Mouse (Mus musculus) limb, embryonic 10.5 days (tissue): ENCODE data around the gene Fam49a. TPM values are rescaled to one million over a fixed set of nuclear protein-coding genes. Genes with fewer than 3 reads are reported as not detected.
A peak's percentile ranks its signal among the peaks of the same experiment; 100 is the strongest.

Source experiments
- DNase-seq: peaks from one replicate; pipeline ENCODE4 v3.0.0-alpha.2; 2017; ENCODE audit warnings: low spot score
- H3K27ac ChIP-seq: fragments of 300-500 bp; sonication (generic); 2 replicates; pipeline ENCODE4 v1.5.1; 2016; ENCODE audit warnings: mild to moderate bottlenecking
- H3K27me3 ChIP-seq: fragments of 300-500 bp; sonication (generic); 2 replicates; pipeline ENCODE4 v1.6.1; 2016; ENCODE audit warnings: low read depth, mild to moderate bottlenecking; ENCODE audit not compliant: poor library complexity, severe bottlenecking
- H3K36me3 ChIP-seq: fragments of 300-500 bp; sonication (generic); 2 replicates; pipeline ENCODE4 v1.6.1; 2016; ENCODE audit warnings: mild to moderate bottlenecking, moderate library complexity
- H3K4me1 ChIP-seq: fragments of 300-500 bp; sonication (generic); 2 replicates; pipeline ENCODE4 v1.6.1; 2016
- H3K4me3 ChIP-seq: fragments of 300-500 bp; sonication (generic); 2 replicates; pipeline ENCODE4 v1.5.1; 2016; ENCODE audit warnings: mild to moderate bottlenecking, moderate library complexity
- H3K9me3 ChIP-seq: fragments of 300-500 bp; sonication (generic); replicated peaks from 2 replicates; pipeline ENCODE4 v1.6.1; 2016; ENCODE audit warnings: mild to moderate bottlenecking
- WGBS: fragments of 180-500 bp; shearing (Covaris S2); methylation state at CpG from one replicate; pipeline ENCODE4 v1.1.7; 2016; 5-methylcytosine and 5-hydroxymethylcytosine counted together
- polyA plus RNA-seq: library from polyadenylated mRNA; unstranded; fragments of >200 nt; fragmentation: Nextera tagmentation; extraction: Ambion mirVana; gene quantifications from 2 replicates; pipeline ENCODE4 v1.2.1, GENCODE M21; 2016

Fam49a gene
- 4.9 and 6.5 TPM in 2 replicates for polyA plus RNA-seq

DNA sequence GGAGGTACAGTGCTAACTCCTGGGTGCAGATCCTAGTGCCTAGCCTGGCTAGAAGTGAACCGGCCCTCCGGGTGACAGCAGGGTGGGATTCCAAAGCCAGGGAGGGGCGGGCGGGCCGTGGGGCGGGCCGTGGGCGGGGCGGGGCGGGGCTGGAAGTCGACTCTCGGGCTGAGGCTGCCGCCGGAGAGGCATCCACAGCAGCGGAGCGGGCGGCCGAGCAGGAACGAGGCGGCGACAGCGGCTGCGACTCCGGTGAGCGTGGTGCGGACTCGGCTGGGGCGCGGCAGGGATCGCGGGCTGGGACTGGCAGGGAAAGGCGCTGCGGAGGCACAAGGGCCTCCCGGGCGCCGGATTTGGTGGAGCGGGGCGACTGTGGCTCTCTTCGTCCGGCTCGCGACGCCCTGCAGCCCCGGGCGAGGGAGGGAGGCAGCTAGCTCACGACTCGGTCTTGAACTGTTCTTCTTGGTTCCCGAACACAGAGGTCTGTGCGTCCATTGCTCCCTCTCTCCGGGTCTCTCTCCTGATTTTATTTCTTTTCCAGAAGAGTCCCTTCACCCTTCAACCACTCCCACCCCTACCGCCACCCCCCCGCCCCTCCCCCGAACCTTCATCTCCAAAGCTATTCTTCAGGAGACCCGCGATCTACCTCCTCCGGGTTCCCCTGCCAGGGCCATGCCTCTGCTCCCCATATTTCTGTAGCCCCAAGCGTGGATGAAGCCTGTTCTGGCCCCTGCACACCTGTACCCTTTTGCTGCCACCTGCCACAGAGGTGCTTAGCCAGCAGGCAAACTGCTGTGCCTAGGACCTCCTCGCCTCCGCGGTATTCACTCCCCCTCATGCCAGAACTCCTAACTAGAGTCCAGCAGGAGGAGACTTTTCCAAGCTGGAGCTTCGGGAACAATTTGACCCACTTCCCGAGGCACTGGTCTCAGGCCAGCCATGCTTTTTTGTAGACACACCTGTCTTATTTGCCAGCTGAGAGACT, at the start of gene Fam49a:
Gene Fam49a (plus strand): TSS at position 153 of the 985 bp plus-strand sequence.
- peak; percentile 84 for DNase-seq
- peaks cover 13% of the 10 kb centered on the region for H3K27me3 ChIP-seq
- no peaks in the 10 kb centered on the region for H3K9me3 ChIP-seq
- peaks cover 26% of the 10 kb centered on the region for H3K4me1 ChIP-seq
- WGBS, result under 1% methylated on average over 58 of the region's 62 CpGs
- peak within 1 kb of the TSS; percentile 85 for H3K27ac ChIP-seq
- peak within 1 kb of the TSS; percentile 71 for H3K4me3 ChIP-seq
- H3K36me3 ChIP-seq, result no peaks in the 10 kb centered on the region

DNA sequence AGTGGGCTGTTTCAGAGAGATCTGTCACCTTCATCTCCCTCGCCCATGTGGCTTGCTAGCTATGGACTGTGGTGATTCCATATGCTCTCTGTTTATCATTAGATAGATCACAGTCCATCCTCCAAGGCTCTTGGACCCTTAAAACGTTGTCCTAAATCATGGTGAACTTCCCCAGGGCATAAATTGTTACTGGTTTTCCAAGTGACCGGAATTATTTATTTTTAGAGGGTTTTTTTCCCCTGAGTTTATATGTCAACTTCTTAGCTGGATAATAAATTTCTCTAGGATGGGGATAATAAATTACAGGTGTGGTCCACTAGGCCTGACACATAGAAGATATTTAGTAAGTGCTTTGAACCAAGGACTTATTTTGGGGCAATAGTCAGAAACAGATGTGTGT, 48.4 kb upstream of the Fam49a start:
- Histone ChIP-seq H3K36me3 (no peaks in the 10 kb centered on the region), H3K27me3 (no peaks in the 10 kb centered on the region)

DNA sequence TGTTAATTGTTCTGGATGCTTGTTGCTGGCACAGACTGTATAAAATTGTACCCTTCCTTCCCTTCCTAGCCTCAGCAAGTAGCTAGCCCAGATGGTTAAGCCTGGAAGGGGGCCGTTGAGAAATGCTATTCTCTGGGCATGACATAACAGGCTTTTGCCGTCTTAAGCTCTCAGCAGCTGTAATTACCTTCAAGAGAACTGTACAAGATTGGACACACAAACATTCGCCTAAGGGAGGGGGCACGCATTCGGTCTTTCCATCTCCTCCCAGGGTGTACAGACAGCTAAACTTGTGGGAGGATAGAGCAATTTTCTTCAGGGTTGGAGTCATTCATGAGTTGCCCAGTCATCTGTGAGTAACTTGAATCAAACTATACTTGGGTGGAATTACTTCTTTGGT, 43.0 kb upstream of the Fam49a start:
- no peak for DNase-seq
- H3K27ac ChIP-seq, result no peak overlapping the region
- 82% methylated on average over 5 of the region's 5 CpGs for WGBS
- no peaks in the 10 kb centered on the region for H3K9me3 ChIP-seq
- no peaks in the 10 kb centered on the region for H3K36me3 ChIP-seq
- H3K27me3 ChIP-seq, result no peaks in the 10 kb centered on the region
- no peaks in the 10 kb centered on the region for H3K4me1 ChIP-seq
- no peak overlapping the region for H3K4me3 ChIP-seq

More for the DNA sequence above, 48.4 kb upstream of the Fam49a start:
- Histone ChIP-seq H3K4me3 (no peak overlapping the region), H3K4me1 (no peaks in the 10 kb centered on the region), H3K9me3 (no peaks in the 10 kb centered on the region), H3K27ac (no peak overlapping the region)
- DNase-seq, result no peak
- WGBS, result 70% methylated on average over 3 of the region's 3 CpGs

DNA sequence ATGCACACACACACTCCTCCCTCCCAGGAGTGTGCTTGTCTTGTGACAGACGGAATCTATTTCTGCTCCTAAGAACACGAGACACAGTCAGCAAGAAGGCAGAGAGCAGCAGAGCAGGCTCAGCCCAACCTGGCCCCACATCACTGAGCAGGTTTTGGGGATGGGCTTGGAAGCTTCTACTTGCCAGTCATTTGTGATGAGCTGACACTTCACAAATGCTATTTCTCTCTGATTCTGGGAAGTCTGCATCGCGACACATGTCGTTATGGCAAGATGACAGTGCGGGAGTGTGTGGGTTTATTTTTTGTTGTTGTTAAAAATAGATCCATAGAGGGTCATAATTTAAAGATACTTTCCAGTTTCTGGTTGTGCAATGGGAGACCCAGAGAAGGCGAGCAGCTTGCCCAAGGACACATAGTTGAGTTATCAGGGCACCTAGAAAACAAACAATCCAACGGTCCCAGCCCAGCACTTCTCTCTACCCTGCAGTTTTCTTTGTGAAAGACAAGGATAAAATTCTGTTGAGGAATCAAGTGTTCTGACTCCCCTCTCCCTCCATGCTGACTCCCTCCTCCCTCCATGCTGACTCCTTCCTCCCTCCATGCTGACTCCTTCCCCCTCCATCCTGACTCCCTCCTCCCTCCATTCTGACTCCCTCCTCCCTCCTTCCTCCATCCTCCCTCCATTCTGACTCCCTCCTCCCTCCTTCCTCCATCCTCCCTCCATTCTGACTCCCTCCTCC, 41.0 kb upstream of the Fam49a start:
- no peaks in the 10 kb centered on the region for H3K27me3 ChIP-seq
- WGBS, result 82% methylated on average over 8 of the region's 8 CpGs
- no peaks in the 10 kb centered on the region for H3K4me1 ChIP-seq
- no peak overlapping the region for H3K27ac ChIP-seq
- no peak overlapping the region for H3K4me3 ChIP-seq
- H3K36me3 ChIP-seq, result no peaks in the 10 kb centered on the region
- no peak for DNase-seq
- H3K9me3 ChIP-seq, result no peaks in the 10 kb centered on the region

DNA sequence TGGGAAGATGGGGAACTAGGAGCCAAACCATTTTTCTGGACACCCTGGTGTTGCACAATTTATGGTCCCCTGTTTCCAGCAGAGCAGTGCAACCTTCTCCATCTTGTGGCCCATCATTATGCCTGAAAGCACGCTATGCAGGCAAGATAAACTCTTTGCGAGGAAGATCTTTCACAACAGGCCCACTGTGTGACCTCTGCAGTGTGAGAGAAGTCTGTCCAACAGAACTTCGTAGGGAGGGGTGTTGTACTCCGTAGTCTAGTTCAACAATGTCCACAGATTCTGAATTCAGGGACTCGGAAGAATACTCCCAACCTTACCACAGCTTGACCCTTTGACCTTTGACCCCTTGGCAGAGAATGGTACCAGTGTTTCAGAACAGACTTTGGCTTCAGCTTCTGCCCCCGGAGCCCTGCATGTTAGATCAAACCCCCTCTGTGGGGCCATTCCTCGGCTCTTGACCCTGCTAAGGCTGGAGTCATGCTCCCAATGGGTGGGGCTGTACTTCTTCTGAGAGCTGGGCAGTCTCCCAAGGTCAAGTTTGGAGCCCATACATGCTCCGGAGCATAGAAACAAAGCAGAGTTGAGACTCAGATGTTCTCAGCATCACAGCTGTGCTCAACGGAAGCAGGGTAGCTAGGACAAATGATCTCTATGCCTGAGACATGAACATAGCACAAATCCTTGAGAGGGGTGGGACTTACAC, 39.2 kb upstream of the Fam49a start:
- Histone ChIP-seq H3K36me3 (no peaks in the 10 kb centered on the region), H3K27ac (no peak overlapping the region), H3K27me3 (no peaks in the 10 kb centered on the region), H3K4me1 (no peaks in the 10 kb centered on the region), H3K9me3 (no peaks in the 10 kb centered on the region), H3K4me3 (no peak overlapping the region)
- DNase-seq, result no peak
- 85% methylated on average over 9 of the region's 9 CpGs for WGBS

DNA sequence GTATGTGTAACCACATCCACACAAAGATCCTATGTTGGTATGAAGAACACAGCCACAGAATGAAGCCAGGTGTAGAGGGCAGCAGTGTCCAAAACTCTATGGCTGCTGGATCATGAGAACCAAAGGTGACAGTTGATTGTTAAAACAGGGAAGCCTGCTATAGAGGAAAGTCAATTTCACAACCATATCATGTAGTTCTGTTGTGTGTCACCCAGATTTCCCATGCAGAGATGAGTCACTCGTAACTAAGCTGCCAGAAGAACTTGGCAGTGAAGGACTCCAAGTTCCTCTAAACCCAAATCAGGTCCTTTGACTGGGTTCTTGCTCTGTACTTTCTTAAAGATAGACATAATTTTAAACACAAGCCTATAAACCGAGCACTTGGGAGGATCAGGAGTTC, 38.6 kb upstream of the Fam49a start:
- H3K9me3 ChIP-seq, result no peaks in the 10 kb centered on the region

DNA sequence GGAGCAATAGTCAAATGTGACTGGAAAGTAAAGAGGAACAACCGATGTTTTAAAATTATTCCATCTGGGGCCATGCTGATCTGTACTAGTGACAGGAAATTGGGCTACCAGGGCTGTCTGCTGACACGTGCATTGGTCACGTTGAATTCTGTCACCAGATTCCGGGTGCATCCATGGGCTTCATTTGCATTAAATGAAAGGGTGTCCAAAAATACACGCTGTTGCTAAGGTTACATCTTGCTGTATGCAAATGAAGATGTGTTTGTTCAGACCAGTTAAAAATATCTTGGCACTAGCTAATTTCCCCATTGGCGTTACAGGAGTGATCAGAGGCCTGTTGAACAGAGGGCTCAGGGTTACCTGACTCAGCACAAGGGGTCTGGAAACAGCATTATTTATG, 36.2 kb upstream of the Fam49a start:
- no peak for DNase-seq
- no peak overlapping the region for H3K4me3 ChIP-seq
- no peaks in the 10 kb centered on the region for H3K27me3 ChIP-seq
- no peaks in the 10 kb centered on the region for H3K4me1 ChIP-seq
- no peaks in the 10 kb centered on the region for H3K9me3 ChIP-seq
- no peak overlapping the region for H3K27ac ChIP-seq
- no peaks in the 10 kb centered on the region for H3K36me3 ChIP-seq
- WGBS, result 90% methylated on average over 6 of the region's 6 CpGs

More for the DNA sequence above, 38.6 kb upstream of the Fam49a start:
- Histone ChIP-seq H3K36me3 (no peaks in the 10 kb centered on the region), H3K4me1 (no peaks in the 10 kb centered on the region), H3K4me3 (no peak overlapping the region), H3K27me3 (no peaks in the 10 kb centered on the region), H3K27ac (no peak overlapping the region)
- WGBS, result 89% methylated on average over 2 of the region's 2 CpGs
- DNase-seq, result no peak

DNA sequence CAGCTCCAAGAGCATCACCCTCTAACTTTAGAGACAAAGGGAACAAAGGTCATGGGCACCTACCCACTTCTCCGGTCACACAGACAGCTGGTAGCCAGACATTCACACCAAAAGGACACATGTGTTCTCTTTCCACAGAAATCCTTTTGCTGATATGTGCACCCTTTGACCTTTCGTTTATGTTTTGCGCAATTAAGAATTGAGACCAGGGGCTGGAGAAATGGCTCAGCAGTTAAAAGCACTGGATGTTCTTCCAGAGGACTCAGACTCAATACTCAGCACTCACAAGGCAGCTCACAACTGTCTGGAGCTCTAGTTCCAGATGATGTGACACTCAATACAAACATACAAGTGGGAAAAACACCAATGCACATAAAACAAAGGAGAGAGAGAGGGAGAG, 34.3 kb upstream of the Fam49a start:
- Histone ChIP-seq H3K4me3 (no peak overlapping the region), H3K4me1 (no peaks in the 10 kb centered on the region), H3K36me3 (no peaks in the 10 kb centered on the region), H3K27me3 (no peaks in the 10 kb centered on the region), H3K9me3 (no peaks in the 10 kb centered on the region), H3K27ac (no peak overlapping the region)
- WGBS, result 75% methylated on average over 3 of the region's 3 CpGs
- no peak for DNase-seq

DNA sequence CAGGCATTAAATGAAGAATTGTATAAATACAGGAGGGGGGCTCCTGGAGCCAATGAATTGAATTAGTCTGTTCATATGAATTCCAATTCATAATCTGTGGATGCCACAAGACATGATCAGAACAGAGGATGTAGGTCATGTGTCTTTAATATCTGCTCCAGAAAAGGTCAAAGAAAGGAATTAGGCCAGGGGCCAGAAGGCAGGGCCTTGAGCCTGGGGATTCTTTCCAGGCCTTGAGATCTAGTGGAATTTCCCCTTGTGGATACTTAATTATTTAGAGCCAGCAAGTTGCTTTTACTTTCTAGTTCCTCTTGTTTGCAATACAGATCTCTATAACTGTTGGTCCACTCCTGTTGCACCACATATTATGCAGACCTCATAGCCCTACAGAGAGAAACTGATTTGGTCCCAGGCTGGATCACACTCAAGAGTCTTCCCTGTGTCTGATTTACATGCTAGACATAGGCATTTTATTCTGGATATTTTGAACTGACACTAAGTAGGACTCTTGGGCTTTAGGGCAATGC, 31.8 kb upstream of the Fam49a start:
- Histone ChIP-seq H3K4me3 (no peak overlapping the region), H3K4me1 (no peaks in the 10 kb centered on the region), H3K27ac (no peak overlapping the region), H3K27me3 (no peaks in the 10 kb centered on the region), H3K9me3 (no peaks in the 10 kb centered on the region), H3K36me3 (no peaks in the 10 kb centered on the region)
- no peak for DNase-seq

DNA sequence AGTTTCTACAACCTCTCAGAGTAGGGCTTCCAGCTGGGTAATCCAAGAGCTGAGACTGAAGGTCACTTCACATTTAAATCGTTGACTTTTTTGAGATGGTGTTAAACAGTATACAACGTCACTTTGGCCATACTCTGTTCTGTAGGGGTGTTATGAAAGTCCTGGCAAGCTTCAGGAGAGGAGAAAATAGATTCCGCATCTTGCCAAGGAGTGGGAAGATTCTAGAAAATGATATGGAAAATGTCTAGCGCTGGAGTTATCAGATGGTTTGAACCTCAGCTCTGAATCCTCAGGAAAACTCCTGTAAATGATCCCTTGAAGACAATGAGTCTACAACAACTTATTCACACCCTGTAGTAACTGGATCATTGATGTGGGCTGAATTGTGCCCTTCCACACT, 29.8 kb upstream of the Fam49a start:
- Histone ChIP-seq H3K9me3 (no peaks in the 10 kb centered on the region), H3K27me3 (no peaks in the 10 kb centered on the region), H3K36me3 (no peaks in the 10 kb centered on the region), H3K27ac (no peak overlapping the region), H3K4me1 (no peaks in the 10 kb centered on the region), H3K4me3 (no peak overlapping the region)
- DNase-seq, result no peak
- WGBS, result 91% methylated on average over 4 of the region's 4 CpGs

DNA sequence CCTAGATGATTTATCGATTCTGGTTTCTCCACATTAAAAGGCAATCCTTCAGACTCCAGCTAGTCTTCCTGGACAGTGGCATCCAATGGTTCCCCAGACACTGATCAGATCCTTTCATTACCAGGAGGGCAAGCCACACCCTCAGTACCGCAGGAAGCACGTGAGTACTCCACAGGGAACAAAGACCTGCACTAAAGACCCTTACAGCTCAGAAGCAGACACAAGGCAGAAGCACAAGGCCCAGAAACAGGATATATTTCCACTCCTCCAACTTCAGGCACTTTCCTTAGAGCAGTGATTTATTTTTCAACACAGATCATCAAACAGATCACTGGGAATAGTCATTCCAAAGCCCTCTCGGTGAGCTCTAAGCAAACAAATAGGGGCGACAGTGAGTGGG, 25.0 kb upstream of the Fam49a start:
- H3K9me3 ChIP-seq, result no peaks in the 10 kb centered on the region
- no peak overlapping the region for H3K27ac ChIP-seq
- H3K36me3 ChIP-seq, result no peaks in the 10 kb centered on the region
- H3K27me3 ChIP-seq, result no peaks in the 10 kb centered on the region
- DNase-seq, result no peak
- no peak overlapping the region for H3K4me3 ChIP-seq
- no peaks in the 10 kb centered on the region for H3K4me1 ChIP-seq
- WGBS, result 60% methylated on average over 5 of the region's 5 CpGs

DNA sequence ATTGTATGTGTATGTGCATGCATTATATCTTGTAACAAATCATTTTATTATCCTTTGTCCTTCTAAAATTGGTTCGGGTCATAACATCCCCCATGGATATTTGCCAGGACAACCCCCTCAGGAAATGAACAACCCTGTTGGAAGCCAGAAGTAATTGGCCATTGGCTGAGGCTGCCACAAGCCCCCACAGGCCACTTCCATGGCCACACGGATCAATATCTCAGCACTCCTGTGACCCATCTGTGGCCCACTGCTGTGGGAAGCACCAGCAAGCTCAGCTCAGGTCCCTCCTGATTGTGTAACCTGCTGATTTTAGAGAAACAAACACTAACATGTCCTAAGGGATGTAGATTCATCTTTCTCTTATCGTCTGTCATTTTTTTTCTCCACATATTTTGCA, 22.4 kb upstream of the Fam49a start:
- Histone ChIP-seq H3K27ac (no peak overlapping the region), H3K4me3 (no peak overlapping the region), H3K9me3 (no peaks in the 10 kb centered on the region), H3K4me1 (no peaks in the 10 kb centered on the region), H3K36me3 (no peaks in the 10 kb centered on the region), H3K27me3 (no peaks in the 10 kb centered on the region)
- no peak for DNase-seq
- 66% methylated on average over 3 of the region's 3 CpGs for WGBS
